Mouse (Mus musculus): ENCODE results near the gene Olfr1049.
"Not testable (repeated sequence)": the region's sequence is repeated elsewhere in the genome, so short reads cannot be mapped to it uniquely, and the experiment has no call there.

Olfr1049 gene

GRCm38 (mm10) chr2:86258228-86258627 lies at the start of gene Olfr1049:
Olfr1049 (minus strand) TSS chr2:86258328.
- not testable (repeated sequence) for DNase-seq (ENCODE audit: low read depth, low spot score)

- no peak for DNase-seq (ENCODE audit: low read depth, low spot score)
These were observed 34.0 kb upstream of the Olfr1049 start, which contains the start of gene Olfr1052 for GRCm38 (mm10) chr2:86292155-86292554. Olfr1052 (plus strand) TSS chr2:86292455.

GRCm38 (mm10) chr2:86278988-86279387 lies 20.9 kb upstream of the Olfr1049 start, which contains the start of gene Olfr1051:
Olfr1051 (minus strand) TSS chr2:86279088.
- DNase-seq (ENCODE audit: low read depth, low spot score): not testable (repeated sequence)

- no peak for DNase-seq (ENCODE audit: low read depth, low spot score)
These were observed 17.9 kb downstream of the Olfr1049 start, which contains the start of gene Olfr1048 for GRCm38 (mm10) chr2:86240189-86240588. Olfr1048 (minus strand) TSS chr2:86240289.

GRCm38 (mm10) chr2:86231301-86231700 lies 26.8 kb downstream of the Olfr1049 start, which contains the start of gene Olfr1047:
Olfr1047 (minus strand) TSS chr2:86231401.
- DNase-seq (ENCODE audit: low read depth, low spot score): no peak

- DNase-seq (ENCODE audit: low read depth, low spot score): no peak
These were observed 38.9 kb downstream of the Olfr1049 start, which contains the start of gene Olfr1046 for GRCm38 (mm10) chr2:86219214-86219613. Olfr1046 (minus strand) TSS chr2:86219314.

Measured in brain, embryonic 18.5 days (tissue).